Mouse (Mus musculus): ENCODE data around the gene Pde11a.

The Pde11a gene

GRCm38 (mm10) chr2:76162822-76163221 lies 175.8 kb downstream of the Pde11a start:
- no peak for DNase-seq (ENCODE audit: low spot score in 2 of 2)

GRCm38 (mm10) chr2:76158973-76159372 lies 179.6 kb downstream of the Pde11a start:
- DNase-seq (ENCODE audit: low spot score in 2 of 2), result no peak

- no peak for DNase-seq (ENCODE audit: low spot score in 2 of 2)
Observed at GRCm38 (mm10) chr2:76141136-76141535, 197.4 kb downstream of the Pde11a start.

GRCm38 (mm10) chr2:76132983-76133382 lies 205.6 kb downstream of the Pde11a start:
- no peak for DNase-seq (ENCODE audit: low spot score in 2 of 2)

- no peak for DNase-seq (ENCODE audit: low spot score in 2 of 2)
Observed at GRCm38 (mm10) chr2:76129933-76130627, 208.5 kb downstream of the Pde11a start.

- DNase-seq (ENCODE audit: low spot score in 2 of 2), result no peak
Observed at GRCm38 (mm10) chr2:76129058-76129437, 209.5 kb downstream of the Pde11a start.

- DNase-seq (ENCODE audit: low spot score in 2 of 2), result no peak
Observed at GRCm38 (mm10) chr2:76128105-76129057, 210.2 kb downstream of the Pde11a start.

GRCm38 (mm10) chr2:76126651-76127050 lies 211.9 kb downstream of the Pde11a start:
- DNase-seq (ENCODE audit: low spot score in 2 of 2), result no peak

GRCm38 (mm10) chr2:76124821-76125220 lies 213.8 kb downstream of the Pde11a start:
- DNase-seq (ENCODE audit: low spot score in 2 of 2), result no peak

GRCm38 (mm10) chr2:76122167-76122566 lies 216.4 kb downstream of the Pde11a start:
- DNase-seq (ENCODE audit: low spot score in 2 of 2), result no peak

- no peak for DNase-seq (ENCODE audit: low spot score in 2 of 2)
Observed at GRCm38 (mm10) chr2:76119848-76120247, 218.7 kb downstream of the Pde11a start.

- no peak for DNase-seq (ENCODE audit: low spot score in 2 of 2)
Observed at GRCm38 (mm10) chr2:76118491-76118890, 220.1 kb downstream of the Pde11a start.

GRCm38 (mm10) chr2:76117219-76117618 lies 221.4 kb downstream of the Pde11a start:
- no peak for DNase-seq (ENCODE audit: low spot score in 2 of 2)

GRCm38 (mm10) chr2:76115696-76116095 lies 222.9 kb downstream of the Pde11a start:
- no peak for DNase-seq (ENCODE audit: low spot score in 2 of 2)

GRCm38 (mm10) chr2:76114734-76115133 lies 223.8 kb downstream of the Pde11a start:
- DNase-seq (ENCODE audit: low spot score in 2 of 2), result no peak

- no peak for DNase-seq (ENCODE audit: low spot score in 2 of 2)
Observed at GRCm38 (mm10) chr2:76109653-76110052, 228.9 kb downstream of the Pde11a start.

GRCm38 (mm10) chr2:76101889-76102602 lies 236.5 kb downstream of the Pde11a start:
- no peak for DNase-seq (ENCODE audit: low spot score in 2 of 2)

GRCm38 (mm10) chr2:76100597-76100996 lies 238.0 kb downstream of the Pde11a start:
- DNase-seq (ENCODE audit: low spot score in 2 of 2), result no peak

GRCm38 (mm10) chr2:76099726-76100347 lies 238.7 kb downstream of the Pde11a start:
- DNase-seq (ENCODE audit: low spot score in 2 of 2), result no peak

- no peak for DNase-seq (ENCODE audit: low spot score in 2 of 2)
Observed at GRCm38 (mm10) chr2:76098381-76098780, 240.2 kb downstream of the Pde11a start.

- DNase-seq (ENCODE audit: low spot score in 2 of 2), result no peak
Observed at GRCm38 (mm10) chr2:76097847-76098246, 240.7 kb downstream of the Pde11a start.

GRCm38 (mm10) chr2:76097284-76097683 lies 241.3 kb downstream of the Pde11a start:
- DNase-seq (ENCODE audit: low spot score in 2 of 2), result no peak
